Mouse (Mus musculus) kidney, embryonic 16.5 days (tissue): ENCODE results near the gene Actn2. TPM values are rescaled to one million over a fixed set of nuclear protein-coding genes. Genes with fewer than 3 reads are reported as not detected.

ENCODE experiments used
- ATAC-seq: fragments of 200-750 bp; cut with Nextera tagmentation; 2 replicates; pipeline ENCODE4 v1.8.0; 2017; ENCODE audit warnings: moderate TSS enrichment; ENCODE audit not compliant: low FRiP score, low TSS enrichment
- H3K27ac ChIP-seq: fragments of 300-500 bp; sonication (generic); 2 replicates; pipeline ENCODE4 v1.5.1; 2014; ENCODE audit warnings: low read length
- H3K27me3 ChIP-seq: fragments of 300-500 bp; sonication (generic); 2 replicates; pipeline ENCODE4 v1.6.1; 2014; ENCODE audit warnings: low read length, control low read depth, mixed read lengths; ENCODE audit not compliant: insufficient read depth
- H3K36me3 ChIP-seq: fragments of 300-500 bp; sonication (generic); 2 replicates; pipeline ENCODE4 v1.6.1; 2014; ENCODE audit warnings: low read length, control low read depth, mixed read lengths; ENCODE audit not compliant: insufficient read depth
- H3K4me1 ChIP-seq: fragments of 300-500 bp; sonication (generic); 2 replicates; pipeline ENCODE4 v1.6.1; 2014; ENCODE audit warnings: low read length, control low read depth, mixed read lengths; ENCODE audit not compliant: insufficient read depth
- H3K4me2 ChIP-seq: fragments of 300-500 bp; sonication (generic); replicated peaks from 2 replicates; pipeline ENCODE4 v1.6.1; 2014; ENCODE audit warnings: low read depth, low read length
- H3K4me3 ChIP-seq: fragments of 300-500 bp; sonication (generic); 2 replicates; pipeline ENCODE4 v1.5.1; 2014; ENCODE audit warnings: mild to moderate bottlenecking, low read length
- H3K9ac ChIP-seq: fragments of 300-500 bp; sonication (generic); replicated peaks from 2 replicates; pipeline ENCODE4 v1.6.1; 2014; ENCODE audit warnings: low read length
- H3K9me3 ChIP-seq: fragments of 300-500 bp; sonication (generic); 2 replicates; pipeline ENCODE4 v1.6.1; 2016; ENCODE audit warnings: low read length, control low read depth
- WGBS: fragments of 180-500 bp; shearing (Covaris S2); extraction: QIAGEN DNeasy Blood & Tissue Kit; methylation state at CpG from one replicate; pipeline ENCODE4 v1.1.7; 2014; 5-methylcytosine and 5-hydroxymethylcytosine counted together
- polyA plus RNA-seq: library from polyadenylated mRNA; unstranded; fragments of >200 nt; fragmentation: Nextera tagmentation; extraction: Ambion mirVana; gene quantifications from 2 replicates; pipeline ENCODE4 v1.2.1, GENCODE M21; 2015

Actn2 gene
- polyA plus RNA-seq, 1 experiment from 2014 or later: 9.8 TPM

GRCm38 (mm10) chr13:12249195-12249898, 91.2 kb downstream of the Actn2 start:
- no peak overlapping the region for H3K4me2 ChIP-seq
- whole genome bisulfite sequencing: 79% methylated on average over 8 of the region's 8 CpGs
- H3K4me1 ChIP-seq: no peaks in the 10 kb centered on the region
- H3K27ac ChIP-seq: no peak overlapping the region
- peaks cover 37% of the 10 kb centered on the region for H3K36me3 ChIP-seq
- H3K9me3 ChIP-seq: no peaks in the 10 kb centered on the region
- H3K4me3 ChIP-seq: no peak overlapping the region
- ATAC-seq: peak; percentile 57; the same call in 1 of the 2 replicates
- H3K27me3 ChIP-seq: no peaks in the 10 kb centered on the region
- no peak overlapping the region for H3K9ac ChIP-seq

GRCm38 (mm10) chr13:12245938-12246337, 94.6 kb downstream of the Actn2 start:
- Histone ChIP-seq H3K27me3 (no peaks in the 10 kb centered on the region), H3K27ac (no peak overlapping the region), H3K4me2 (no peak overlapping the region), H3K36me3 (peaks cover 59% of the 10 kb centered on the region), H3K4me1 (no peaks in the 10 kb centered on the region), H3K9ac (no peak overlapping the region), H3K9me3 (no peaks in the 10 kb centered on the region), H3K4me3 (no peak overlapping the region)
- WGBS: 95% methylated on average over 2 of the region's 2 CpGs
- no peak for ATAC-seq

- H3K9me3 ChIP-seq: no peaks in the 10 kb centered on the region
- peaks cover 54% of the 10 kb centered on the region for H3K36me3 ChIP-seq
- no peak overlapping the region for H3K9ac ChIP-seq
- H3K27me3 ChIP-seq: no peaks in the 10 kb centered on the region
- ATAC-seq: no peak
- WGBS: 95% methylated on average over 4 of the region's 4 CpGs
- no peak overlapping the region for H3K4me2 ChIP-seq
- no peak overlapping the region for H3K27ac ChIP-seq
- H3K4me1 ChIP-seq: no peaks in the 10 kb centered on the region
- H3K4me3 ChIP-seq: no peak overlapping the region
Measured at GRCm38 (mm10) chr13:12243991-12244390, 96.6 kb downstream of the Actn2 start.

- H3K36me3 ChIP-seq: peaks cover 37% of the 10 kb centered on the region
- no peaks in the 10 kb centered on the region for H3K9me3 ChIP-seq
- H3K9ac ChIP-seq: no peak overlapping the region
- no peak overlapping the region for H3K4me3 ChIP-seq
- H3K4me1 ChIP-seq: no peaks in the 10 kb centered on the region
- no peak for ATAC-seq
- WGBS: 93% methylated on average over 4 of the region's 4 CpGs
- no peak overlapping the region for H3K27ac ChIP-seq
- no peak overlapping the region for H3K4me2 ChIP-seq
- H3K27me3 ChIP-seq: no peaks in the 10 kb centered on the region
Measured at GRCm38 (mm10) chr13:12232141-12232540, 108.4 kb downstream of the Actn2 start.

GRCm38 (mm10) chr13:12228248-12228647, 112.3 kb downstream of the Actn2 start:
- H3K9me3 ChIP-seq: no peaks in the 10 kb centered on the region
- H3K27ac ChIP-seq: no peak overlapping the region
- no peak overlapping the region for H3K4me2 ChIP-seq
- H3K4me3 ChIP-seq: no peak overlapping the region
- peaks cover 44% of the 10 kb centered on the region for H3K36me3 ChIP-seq
- no peak overlapping the region for H3K9ac ChIP-seq
- H3K4me1 ChIP-seq: no peaks in the 10 kb centered on the region
- ATAC-seq: no peak
- 86% methylated on average over 4 of the region's 4 CpGs for WGBS
- H3K27me3 ChIP-seq: no peaks in the 10 kb centered on the region

- no peaks in the 10 kb centered on the region for H3K27me3 ChIP-seq
- no peak for ATAC-seq
- H3K4me1 ChIP-seq: no peaks in the 10 kb centered on the region
- H3K36me3 ChIP-seq: peaks cover 40% of the 10 kb centered on the region
- WGBS: 78% methylated on average over 5 of the region's 5 CpGs
- no peak overlapping the region for H3K9ac ChIP-seq
- no peak overlapping the region for H3K27ac ChIP-seq
- no peak overlapping the region for H3K4me2 ChIP-seq
- no peaks in the 10 kb centered on the region for H3K9me3 ChIP-seq
- no peak overlapping the region for H3K4me3 ChIP-seq
Measured at GRCm38 (mm10) chr13:12227606-12228005, 113.0 kb downstream of the Actn2 start.

Other genes starting within 250 kb of the Actn2 start
- gene Ryr2, start 233.8 kb downstream of the Actn2 start, polyA plus RNA-seq: 0.19 and 0.42 TPM in 2 replicates
- gene Mtr, start 82.6 kb downstream of the Actn2 start, polyA plus RNA-seq: 13.4 and 14.3 TPM in 2 replicates
- 19.3 and 21.0 TPM in 2 replicates for gene Heatr1, start 54.3 kb upstream of the Actn2 start, polyA plus RNA-seq
- gene Lgals8, start 124.2 kb upstream of the Actn2 start, polyA plus RNA-seq: 24.8 and 26.5 TPM in 2 replicates
- 2.6 and 2.7 TPM in 2 replicates for gene Edaradd, start 179.7 kb upstream of the Actn2 start, polyA plus RNA-seq
- 8.4 and 8.8 TPM in 2 replicates for gene Ero1lb, start 225.1 kb upstream of the Actn2 start, polyA plus RNA-seq